13 mouse cellular contexts compared by ENCODE assay signal in the genomic region with DNA sequence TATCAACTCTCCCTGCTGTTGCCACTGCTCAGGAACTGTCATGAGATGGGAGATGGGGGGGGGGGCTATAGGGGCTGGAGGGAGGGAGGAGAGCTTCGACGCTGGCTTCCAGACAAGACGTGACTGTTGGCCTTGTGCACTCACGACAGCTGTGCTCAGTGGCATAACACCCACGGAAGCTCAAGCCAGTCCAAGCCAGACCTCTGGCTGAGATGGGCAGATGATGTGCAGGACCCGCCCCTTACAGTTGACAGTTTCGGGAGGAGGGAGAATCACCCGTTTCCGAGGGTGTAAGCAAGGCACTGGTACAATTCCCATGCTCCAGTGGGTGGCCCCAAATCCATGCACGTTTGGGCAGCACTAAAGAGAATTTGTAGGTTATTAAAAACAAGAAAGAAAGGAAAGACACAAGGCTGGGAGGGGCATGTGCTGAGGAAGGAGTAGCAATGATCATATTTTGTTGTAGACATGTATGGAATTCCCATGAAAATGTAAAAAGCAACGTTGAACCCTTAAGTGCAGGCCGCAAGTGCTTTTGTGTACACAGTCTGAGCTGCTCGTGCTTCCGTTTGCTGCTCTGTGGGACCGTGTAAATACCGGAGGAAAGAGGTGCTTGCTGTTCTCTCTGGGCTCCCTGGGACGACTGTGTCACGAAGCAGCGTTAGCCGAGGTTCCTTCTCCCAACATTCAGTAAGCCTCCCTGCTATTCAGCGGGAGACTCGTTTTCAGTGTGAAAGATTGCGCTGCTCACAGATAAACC.
A peak's percentile ranks its signal among the peaks of the same experiment; 100 is the strongest.
DNase-seq lines count a peak whose midpoint lies in the region; ATAC-seq and TF ChIP-seq lines count a peak whose summit lies in the region.
"Had no signal": no experiment of that assay in that cellular context is flagged by ENCODE, and none has a peak within 500 bp of the region (broad histone marks: within the 10 kb centered on the region; RNA-seq: fewer than 3 reads in every experiment).

No protein-coding gene starts in this region.

- no peaks in the 10 kb centered on the region; the same call in 1 of the 2 replicates for H3K9me3 ChIP-seq in limb, embryonic 13.5 days
- no peaks in the 10 kb centered on the region for H3K9me3 ChIP-seq in limb, embryonic 10.5 days (replicated peaks)
- H3K9me3 ChIP-seq in intestine, embryonic 15.5 days, result no peaks in the 10 kb centered on the region
- no peaks in the 10 kb centered on the region for H3K9me3 ChIP-seq in lung, embryonic 14.5 days (ENCODE audit: low read depth, low read length)
- no peaks in the 10 kb centered on the region for H3K9me3 ChIP-seq in midbrain, postnatal 0 days (ENCODE audit: low read length)
- H3K9me3 ChIP-seq: limb, embryonic 12.5 days had no signal

- no peak overlapping the region for H3K4me3 ChIP-seq in limb, embryonic 13.5 days
- no peak overlapping the region for H3K4me3 ChIP-seq in limb, embryonic 10.5 days
- no peak overlapping the region for H3K4me3 ChIP-seq in intestine, embryonic 15.5 days (replicated peaks)
- no peak overlapping the region for H3K4me3 ChIP-seq in lung, embryonic 14.5 days (ENCODE audit: low read depth, low read length)
- no peak overlapping the region for H3K4me3 ChIP-seq in midbrain, postnatal 0 days (ENCODE audit: low read depth, low read length)
- H3K4me3 ChIP-seq: forebrain, embryonic 10.5 days; limb, embryonic 12.5 days had no signal

- H3K27me3 ChIP-seq in limb, embryonic 13.5 days, result no peaks in the 10 kb centered on the region
- H3K27me3 ChIP-seq in limb, embryonic 10.5 days (ENCODE audit: low read depth, poor library complexity, severe bottlenecking), result no peaks in the 10 kb centered on the region
- H3K27me3 ChIP-seq in intestine, embryonic 15.5 days (replicated peaks), result no peaks in the 10 kb centered on the region
- no peaks in the 10 kb centered on the region for H3K27me3 ChIP-seq in lung, embryonic 14.5 days (ENCODE audit: insufficient read depth, low read length)
- H3K27me3 ChIP-seq in midbrain, postnatal 0 days (ENCODE audit: insufficient read depth, low read length), result no peaks in the 10 kb centered on the region
- H3K27me3 ChIP-seq: limb, embryonic 12.5 days had no signal

- H3K27ac ChIP-seq in limb, embryonic 13.5 days, result peak overlapping the region; percentile 39; the same call in 1 of the 2 replicates
- H3K27ac ChIP-seq in limb, embryonic 10.5 days, result no peak overlapping the region; the same call in 1 of the 2 replicates
- H3K27ac ChIP-seq in intestine, embryonic 15.5 days, result peak overlapping the region; percentile 15; the same call in 1 of the 2 replicates
- peak overlapping the region; percentile 91 for H3K27ac ChIP-seq in lung, embryonic 14.5 days (ENCODE audit: low read depth)
- H3K27ac ChIP-seq in midbrain, postnatal 0 days (ENCODE audit: low read depth, low read length), result no peak overlapping the region
- H3K27ac ChIP-seq: forebrain, embryonic 10.5 days; limb, embryonic 12.5 days had no signal

- H3K4me1 ChIP-seq in limb, embryonic 13.5 days, result peaks cover 8% of the 10 kb centered on the region
- H3K4me1 ChIP-seq in limb, embryonic 10.5 days, result peaks cover 5% of the 10 kb centered on the region
- H3K4me1 ChIP-seq in intestine, embryonic 15.5 days (replicated peaks), result peaks cover 11% of the 10 kb centered on the region
- H3K4me1 ChIP-seq in lung, embryonic 14.5 days (ENCODE audit: insufficient read depth), result peaks cover 13% of the 10 kb centered on the region
- H3K4me1 ChIP-seq in midbrain, postnatal 0 days (ENCODE audit: insufficient read depth, low read length), result no peaks in the 10 kb centered on the region

- H3K4me2 ChIP-seq in limb, embryonic 13.5 days (replicated peaks), result no peak overlapping the region
- H3K4me2 ChIP-seq in intestine, embryonic 15.5 days (replicated peaks), result peak overlapping the region; percentile 31; the same call in 1 of the 2 replicates
- peak overlapping the region; percentile 41 for H3K4me2 ChIP-seq in lung, embryonic 14.5 days
- H3K4me2 ChIP-seq in midbrain, postnatal 0 days (ENCODE audit: low read depth, low read length, poor library complexity, severe bottlenecking), result no peak overlapping the region
- H3K4me2 ChIP-seq: limb, embryonic 12.5 days had no signal

- no peak for DNase-seq in limb, embryonic 10.5 days (ENCODE audit: low spot score)
- peak; percentile 97 for DNase-seq in lung, embryonic 14.5 days
- DNase-seq in midbrain, postnatal 0 days (ENCODE audit: low spot score), result peak; percentile 70
- no peak for DNase-seq in frontal cortex, postnatal 25 days (ENCODE audit: low spot score in 2 of 2)
- DNase-seq in gastrocnemius, adult 8-10 months (ENCODE audit: low spot score in 2 of 2), result no peak
- DNase-seq: cerebellum, adult 11-12 months; gastrocnemius, postnatal 10 days; kidney, adult 18-20 months; thymus, adult 18-20 months had no signal

- 70% methylated on average over 23 of the region's 23 CpGs for WGBS in limb, embryonic 13.5 days
- 85% methylated on average over 23 of the region's 23 CpGs for WGBS in limb, embryonic 10.5 days
- 45% methylated on average over 23 of the region's 23 CpGs for WGBS in intestine, embryonic 15.5 days
- WGBS in lung, embryonic 14.5 days, result 28% methylated on average over 23 of the region's 23 CpGs
- 68% methylated on average over 23 of the region's 23 CpGs for WGBS in midbrain, postnatal 0 days

- peak; percentile 34 for TF ChIP-seq CTCF in lung, embryonic 14.5 days (IDR thresholded peaks at IDR 0.05; ENCODE audit: low read depth)
- TF ChIP-seq CTCF in midbrain, postnatal 0 days (IDR thresholded peaks at IDR 0.05), result no peak

- no peaks in the 10 kb centered on the region for H3K36me3 ChIP-seq in limb, embryonic 13.5 days
- H3K36me3 ChIP-seq in limb, embryonic 10.5 days, result no peaks in the 10 kb centered on the region
- no peaks in the 10 kb centered on the region for H3K36me3 ChIP-seq in intestine, embryonic 15.5 days
- H3K36me3 ChIP-seq in lung, embryonic 14.5 days (ENCODE audit: insufficient read depth), result no peaks in the 10 kb centered on the region
- no peaks in the 10 kb centered on the region for H3K36me3 ChIP-seq in midbrain, postnatal 0 days (ENCODE audit: insufficient read depth, low read length)
- H3K36me3 ChIP-seq: forebrain, embryonic 10.5 days; limb, embryonic 12.5 days had no signal

- no peak for ATAC-seq in limb, embryonic 13.5 days (ENCODE audit: low FRiP score, low read depth)
- peak; percentile 76 for ATAC-seq in intestine, embryonic 15.5 days
- ATAC-seq in lung, embryonic 14.5 days (ENCODE audit: insufficient read depth), result peak; percentile 96
- peak; percentile 44; the same call in 1 of the 2 replicates for ATAC-seq in midbrain, postnatal 0 days (ENCODE audit: low FRiP score)

- no peak overlapping the region for H3K9ac ChIP-seq in limb, embryonic 13.5 days
- H3K9ac ChIP-seq in intestine, embryonic 15.5 days, result no peak overlapping the region
- 0 out of 2 replicates have a peak overlapping the region, but pooled peaks have one; percentile 4 for H3K9ac ChIP-seq in lung, embryonic 14.5 days
- no peak overlapping the region for H3K9ac ChIP-seq in midbrain, postnatal 0 days (replicated peaks; ENCODE audit: low read length, poor library complexity, severe bottlenecking)
- H3K9ac ChIP-seq: limb, embryonic 12.5 days had no signal

Comparison
In these comparisons a context has a peak if more than half of its experiments do, and no peak if none do; other contexts are left out.
1. H3K27ac ChIP-seq: peak in limb, embryonic 13.5 days (single experiment), intestine, embryonic 15.5 days (single experiment) and lung, embryonic 14.5 days (single experiment); none in limb, embryonic 10.5 days (single experiment) and midbrain, postnatal 0 days (single experiment).
2. H3K4me2 ChIP-seq: peak in intestine, embryonic 15.5 days (single experiment) and lung, embryonic 14.5 days (single experiment); none in limb, embryonic 13.5 days (single experiment) and midbrain, postnatal 0 days (single experiment).
3. DNase-seq: peak in lung, embryonic 14.5 days (single experiment) and midbrain, postnatal 0 days (single experiment); none in limb, embryonic 10.5 days (single experiment), frontal cortex, postnatal 25 days (0 of 2) and gastrocnemius, adult 8-10 months (0 of 2).